Mouse (Mus musculus) monocyte, adult 5-6 weeks (primary cell): ENCODE results near the gene Mtor. TPM values are rescaled to one million over a fixed set of nuclear protein-coding genes. Genes with fewer than 3 reads are reported as not detected.

Source experiments
- ATAC-seq: fragments of 153-309, 156-312 bp; replicated peaks from 2 replicates; pipeline ENCODE4 v1.8.0; 2017; ENCODE audit warnings: mild to moderate bottlenecking; ENCODE audit not compliant: low TSS enrichment, insufficient number of reproducible peaks, severe bottlenecking, poor library complexity, low FRiP score
- total RNA-seq: library from RNA; stranded (forward); fragments of 200-1000, 200-491, 200-594 nt; gene quantifications from 3 replicates; pipeline ENCODE4 v1.2.3, GENCODE M21; 2017

Mtor gene
- total RNA-seq, 1 experiment from 2014 or later, result 14.9 TPM

- ATAC-seq, result no peak
Observed at GRCm38 (mm10) chr4:148515313-148515712, 66.9 kb downstream of the Mtor start.

- ATAC-seq, result no peak
Observed at GRCm38 (mm10) chr4:148517809-148518208, 69.4 kb downstream of the Mtor start.

DNA sequence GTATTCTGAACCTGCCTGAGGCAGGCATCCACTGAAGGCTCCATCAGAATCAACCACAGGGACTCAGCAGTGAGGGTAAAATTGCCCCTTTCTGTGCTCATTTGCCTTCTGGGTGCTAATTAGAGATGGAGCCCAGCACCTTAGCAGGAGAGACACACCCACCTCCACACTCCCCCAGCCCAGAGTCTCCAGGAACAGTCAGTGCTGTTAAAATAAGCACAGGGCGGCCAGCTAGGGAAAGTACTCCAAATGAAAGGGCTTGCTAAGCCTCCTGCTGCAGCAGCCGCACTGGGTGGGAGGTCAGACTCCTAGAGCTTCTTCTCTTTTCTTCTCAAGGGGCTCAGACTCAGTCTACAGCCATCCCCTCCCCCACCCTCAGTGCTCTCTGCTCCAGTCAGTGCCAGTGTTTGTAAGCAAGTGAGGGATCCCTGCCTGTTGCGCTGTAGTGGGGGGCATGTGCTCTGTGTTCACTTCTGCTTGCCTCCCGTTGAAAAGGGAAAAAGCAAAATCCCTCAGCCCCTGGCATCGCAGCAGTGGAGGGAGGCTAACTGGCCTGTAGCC lies 69.9 kb downstream of the Mtor start:
- ATAC-seq, result no peak

- ATAC-seq, result no peak
Observed at GRCm38 (mm10) chr4:148523538-148523937, 75.1 kb downstream of the Mtor start.

- no peak for ATAC-seq
Observed at GRCm38 (mm10) chr4:148527158-148527910, 78.9 kb downstream of the Mtor start.

GRCm38 (mm10) chr4:148530351-148530750 lies 81.9 kb downstream of the Mtor start:
- no peak for ATAC-seq

DNA sequence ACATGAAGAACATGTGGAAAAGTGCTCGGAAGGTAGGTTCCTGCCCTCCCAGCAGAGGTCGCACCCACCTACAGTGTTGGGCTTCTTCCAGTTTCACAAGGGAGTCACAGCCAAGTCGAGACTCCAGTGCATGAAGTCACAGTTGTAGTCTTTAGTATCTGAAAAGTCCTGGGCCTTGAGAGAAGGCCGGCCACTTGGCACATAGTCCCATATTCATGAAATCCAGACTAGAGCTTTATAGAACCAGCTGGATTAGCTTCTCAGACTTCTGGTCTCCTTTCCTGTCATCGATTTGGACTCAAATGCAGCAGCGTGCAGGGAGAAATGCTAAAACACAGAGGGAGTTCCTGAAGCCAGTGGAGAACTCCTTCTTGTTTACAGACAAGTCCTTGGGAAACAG lies 82.4 kb downstream of the Mtor start:
- ATAC-seq, result no peak

GRCm38 (mm10) chr4:148531341-148531740 lies 82.9 kb downstream of the Mtor start:
- ATAC-seq, result no peak

GRCm38 (mm10) chr4:148532516-148532915 lies 84.1 kb downstream of the Mtor start:
- no peak for ATAC-seq

DNA sequence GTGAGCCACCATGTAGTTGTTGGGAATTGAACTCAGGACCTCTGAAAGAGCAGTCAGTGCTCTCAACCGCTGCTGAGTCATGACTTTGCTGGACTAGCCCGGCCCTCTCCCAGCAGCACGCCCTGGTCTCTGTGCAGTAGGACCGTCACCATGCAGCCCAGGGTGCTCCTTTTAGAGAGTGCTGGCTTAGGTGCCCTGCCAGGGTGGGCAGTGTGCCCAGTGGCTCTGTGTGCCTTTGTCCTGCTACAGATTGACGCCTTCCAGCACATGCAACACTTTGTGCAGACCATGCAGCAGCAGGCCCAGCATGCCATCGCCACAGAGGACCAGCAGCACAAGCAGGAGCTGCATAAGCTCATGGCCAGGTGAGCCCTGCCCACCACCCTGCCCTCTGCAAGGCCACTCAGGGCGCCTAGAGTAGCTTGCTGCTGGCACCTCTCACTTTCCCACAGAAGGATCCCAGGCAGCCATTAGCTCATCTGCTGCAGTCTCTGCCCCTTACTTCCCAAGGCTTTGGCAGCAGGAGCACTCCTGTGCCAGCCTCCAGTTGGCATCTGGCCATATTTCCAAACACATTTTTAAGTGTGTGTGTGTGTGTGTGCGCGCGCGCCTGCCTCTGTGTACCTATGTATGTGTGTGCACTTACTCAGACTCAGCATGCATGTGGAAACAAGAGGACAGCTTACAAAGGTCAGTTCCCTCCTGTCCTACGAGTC lies 85.4 kb downstream of the Mtor start:
- no peak for ATAC-seq

DNA sequence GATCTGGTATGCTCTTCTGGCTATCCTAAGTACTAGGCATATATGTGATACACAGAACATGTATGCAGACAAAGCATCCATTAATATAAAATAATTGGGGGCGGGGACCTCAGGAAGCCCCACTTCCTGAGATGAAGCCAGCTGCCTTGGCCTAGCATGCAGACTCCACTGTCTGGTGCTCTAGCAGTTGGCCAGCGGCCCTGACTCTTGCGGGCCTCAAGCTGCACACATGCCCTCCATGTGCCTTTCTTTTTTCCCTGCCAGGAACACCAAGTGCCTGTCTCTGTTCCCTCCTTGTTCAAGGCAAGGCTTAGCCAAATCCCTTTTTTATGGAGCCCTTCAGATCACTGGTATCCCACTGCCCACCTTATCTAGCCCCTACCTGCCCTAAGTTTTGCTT lies 87.5 kb downstream of the Mtor start:
- ATAC-seq, result no peak

DNA sequence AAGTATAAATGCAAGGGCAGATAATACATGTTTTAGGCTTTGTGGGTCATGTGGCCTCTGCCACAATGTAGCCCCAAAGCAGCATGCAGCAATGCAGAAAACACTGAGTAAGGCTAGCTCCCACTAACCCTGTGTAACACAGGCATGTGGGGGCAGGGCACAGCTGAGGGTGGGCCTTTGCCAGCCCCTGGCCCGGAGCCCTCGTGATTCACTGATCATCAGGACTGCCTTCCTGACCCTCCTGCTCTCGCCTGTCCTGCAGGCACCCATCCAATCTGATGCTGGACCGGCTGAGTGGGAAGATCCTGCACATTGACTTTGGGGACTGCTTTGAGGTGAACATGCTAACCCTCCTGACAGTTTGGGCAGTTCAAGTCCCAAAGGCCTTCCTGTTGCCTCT lies 100.7 kb downstream of the Mtor start:
- ATAC-seq, result no peak

- no peak for ATAC-seq
Observed at GRCm38 (mm10) chr4:148557766-148558165, 109.4 kb downstream of the Mtor start.

DNA sequence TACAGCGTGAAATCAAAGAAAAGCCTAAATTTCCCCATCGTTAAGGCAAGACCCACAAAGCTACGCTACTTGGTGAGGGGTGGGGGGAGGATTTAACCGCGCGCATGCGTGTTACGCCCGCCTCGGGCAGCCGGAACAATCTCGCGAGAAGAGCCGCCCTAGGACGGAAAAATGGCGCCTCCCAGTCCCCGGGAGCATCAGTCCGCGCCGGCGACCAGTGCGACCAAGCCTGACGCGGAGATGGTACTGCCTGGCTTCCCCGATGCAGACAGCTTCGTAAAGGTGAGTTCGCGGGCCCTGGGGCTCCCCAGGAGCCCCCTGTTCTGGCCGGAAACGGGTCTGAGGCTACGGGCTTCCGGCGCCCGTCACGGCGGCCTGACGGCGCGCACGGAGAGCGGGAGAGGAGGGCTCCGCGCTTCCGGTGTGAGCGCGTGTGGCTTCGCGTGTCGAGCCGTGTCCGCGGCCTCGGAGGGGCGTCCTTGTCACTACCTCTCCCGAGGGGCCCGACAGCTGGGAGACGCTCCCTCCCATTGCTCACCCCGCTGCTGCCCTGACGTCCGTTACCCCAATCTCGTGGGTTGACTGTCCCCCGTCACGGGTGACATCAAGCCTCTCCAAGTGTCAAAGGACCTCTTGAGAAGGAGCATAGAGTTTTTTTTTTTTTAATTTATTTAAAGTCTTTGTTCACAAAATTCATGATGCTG lies 110.0 kb downstream of the Mtor start, which contains the start of gene Exosc10:
TSS of gene Exosc10 (plus strand) at position 133 of the 704 bp plus-strand sequence.
- ATAC-seq, result peak; percentile 89

DNA sequence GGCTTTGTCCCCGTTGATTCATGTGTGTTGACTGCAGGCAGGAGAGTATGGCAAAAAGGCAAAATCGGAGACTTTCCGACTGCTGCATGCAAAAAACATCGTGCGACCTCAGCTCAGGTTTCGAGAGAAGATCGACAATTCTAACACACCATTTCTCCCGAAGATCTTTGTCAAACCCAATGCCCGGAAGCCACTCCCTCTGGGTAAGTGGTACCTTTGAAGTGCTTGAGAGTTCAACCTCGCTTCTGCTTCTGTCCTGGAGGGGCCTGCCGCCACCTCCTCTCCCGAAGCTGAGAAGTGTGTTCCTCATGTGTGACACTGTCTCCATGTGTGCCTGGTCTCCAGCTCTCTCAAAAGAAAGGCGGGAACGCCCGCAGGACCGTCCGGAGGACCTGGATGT lies 114.3 kb downstream of the Mtor start:
- no peak for ATAC-seq

DNA sequence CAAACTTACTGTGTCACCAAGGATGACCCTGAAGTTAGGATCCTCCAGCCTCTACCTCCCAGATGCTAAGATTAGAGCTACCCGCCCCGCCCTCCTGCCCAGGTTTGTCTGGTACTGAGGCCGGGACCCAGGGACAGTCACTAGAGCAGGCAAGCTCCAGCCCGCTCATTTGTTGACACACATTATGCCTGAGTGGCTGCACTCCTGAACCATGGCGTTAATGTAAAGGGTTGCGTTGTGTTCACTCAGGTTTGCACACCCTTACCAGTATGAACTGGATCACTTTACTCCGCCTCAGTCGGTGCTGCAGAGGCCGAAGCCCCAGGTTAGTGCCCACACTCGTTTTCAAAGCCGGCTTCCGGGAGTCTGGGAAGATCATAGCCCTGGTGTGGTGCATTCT lies 115.2 kb downstream of the Mtor start:
- no peak for ATAC-seq

GRCm38 (mm10) chr4:148570138-148570537 lies 121.7 kb downstream of the Mtor start:
- no peak for ATAC-seq

DNA sequence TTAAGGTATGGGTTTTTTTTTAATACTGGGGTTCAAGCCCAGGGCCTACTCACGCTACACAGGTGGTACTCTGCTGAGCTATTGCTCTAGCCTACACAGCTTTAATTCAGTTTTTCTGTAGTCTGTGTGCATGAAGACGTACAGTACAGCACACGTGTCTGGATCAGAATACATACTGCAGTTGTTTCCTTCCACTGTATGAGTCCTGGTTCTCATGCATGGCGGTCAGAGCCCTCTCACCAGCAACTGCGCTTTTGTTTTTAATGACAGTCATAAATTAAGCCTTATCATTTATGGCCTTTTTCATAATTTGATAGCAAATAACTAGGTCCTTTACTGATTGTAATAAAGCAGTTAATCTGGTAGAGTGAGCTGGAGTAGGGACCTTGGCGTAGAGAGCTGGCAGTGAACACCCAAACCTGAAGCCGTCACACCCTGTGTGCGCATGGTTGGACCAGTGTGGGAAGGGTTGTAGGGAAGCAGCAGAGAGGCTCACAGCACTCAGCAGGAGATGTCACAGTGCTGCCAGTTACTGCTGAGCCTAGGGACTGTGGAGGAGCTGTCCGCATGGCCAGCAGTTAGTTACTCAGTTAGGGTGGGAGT lies 122.4 kb downstream of the Mtor start:
- no peak for ATAC-seq

GRCm38 (mm10) chr4:148573222-148573621 lies 124.8 kb downstream of the Mtor start:
- ATAC-seq, result no peak
